Mouse (Mus musculus) myocyte (in vitro differentiated cells): ENCODE data around the gene Gadd45b.

ENCODE experiments used
- CEBPB ChIP-seq: IDR thresholded peaks from 2 replicates; pipeline ENCODE4 v1.6.1; 2011; ENCODE audit warnings: mild to moderate bottlenecking, moderate library complexity; ENCODE audit not compliant: poor library complexity, insufficient read depth, severe bottlenecking
- E2F4 ChIP-seq: IDR thresholded peaks from one replicate; pipeline ENCODE4 v1.6.1; 2011; ENCODE audit warnings: mild to moderate bottlenecking, control low read depth, moderate library complexity; ENCODE audit not compliant: insufficient read depth
- MAX ChIP-seq: IDR thresholded peaks from one replicate; pipeline ENCODE4 v1.6.1; 2011; ENCODE audit warnings: low read depth, mild to moderate bottlenecking, control low read depth
- MYOG ChIP-seq, 3 experiments: IDR thresholded peaks; one replicate each; pipeline ENCODE4 v1.6.1; 2011; ENCODE audit warnings: control low read depth in 2 of 3, low read depth in 2 of 3, mild to moderate bottlenecking in 2 of 3; ENCODE audit not compliant: insufficient read length in 2 of 3, control insufficient read depth in 1 of 3, insufficient read depth in 1 of 3
- POLR2A ChIP-seq: IDR thresholded peaks from one replicate; pipeline ENCODE4 v1.6.1; 2011; ENCODE audit warnings: low read depth, mild to moderate bottlenecking, control low read depth, moderate library complexity; ENCODE audit not compliant: insufficient read length

DNA sequence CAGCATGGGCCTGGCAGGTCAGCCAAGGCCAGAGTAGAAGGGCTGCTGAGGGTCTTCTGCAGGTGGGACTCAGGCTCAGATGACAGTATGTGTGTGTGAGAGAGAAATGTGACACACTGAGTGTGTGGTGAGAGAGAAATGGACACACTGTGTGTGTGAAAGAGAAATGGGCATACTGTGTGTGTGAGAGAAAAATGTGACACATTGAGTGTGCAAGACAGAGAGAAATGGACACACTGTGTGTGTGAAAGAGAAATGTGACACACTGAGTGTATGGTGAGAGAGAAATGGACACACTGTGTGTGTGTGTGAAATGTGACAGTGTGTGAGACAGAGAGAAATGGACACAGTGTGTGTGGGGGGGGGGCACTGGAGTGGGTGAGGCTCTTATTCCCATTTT lies 18.0 kb upstream of the Gadd45b start:
- TF ChIP-seq POLR2A (no peak), MYOG (IDR thresholded peaks at IDR 0.05; ENCODE audit: control insufficient read depth in 1 of 3, insufficient read depth in 1 of 3, insufficient read length in 2 of 3, low read depth in 2 of 3) (no peak), CEBPB (no peak), E2F4 (no peak), MAX (no peak)
